Mouse (Mus musculus): ENCODE results near the gene Lcor. TPM values are rescaled to one million over a fixed set of nuclear protein-coding genes. Genes with fewer than 3 reads are reported as not detected.

The Lcor gene
- total RNA-seq (2021): 19.0 and 19.1 TPM in 2 replicates
- long read RNA-seq, full-length matches to known transcripts: 3 of 13 reads
- long read RNA-seq, partial matches to known transcripts: 1 of 13 reads
- long read RNA-seq, other reads (novel, unspliced or antisense): 9 of 13 reads

- DNase-seq: peak; percentile 86
Observed at GRCm38 (mm10) chr19:41482190-41482908, at the start of gene Lcor. Gene Lcor (plus strand): TSS chr19:41482637.

DNA sequence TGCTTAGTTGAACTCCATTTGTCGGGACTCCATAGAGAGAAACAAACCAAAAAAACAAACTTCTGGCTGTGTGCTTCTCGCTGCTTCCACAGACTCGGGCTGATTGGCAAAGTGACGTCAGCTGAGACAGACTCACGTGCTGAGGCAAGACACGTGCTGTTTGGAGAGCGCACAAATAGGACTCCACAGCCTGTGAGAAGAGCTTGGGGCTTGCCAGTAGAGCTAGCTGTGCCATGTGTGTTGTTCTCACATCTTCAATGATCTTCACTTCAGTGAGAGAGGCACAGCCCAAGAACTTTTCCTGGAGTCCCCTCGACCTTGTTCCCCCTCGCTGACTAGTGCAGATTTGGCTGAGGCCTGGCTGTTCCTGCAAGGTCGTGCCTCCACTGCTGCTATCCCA, 47.1 kb upstream of the Lcor start:
- DNase-seq: no peak

DNA sequence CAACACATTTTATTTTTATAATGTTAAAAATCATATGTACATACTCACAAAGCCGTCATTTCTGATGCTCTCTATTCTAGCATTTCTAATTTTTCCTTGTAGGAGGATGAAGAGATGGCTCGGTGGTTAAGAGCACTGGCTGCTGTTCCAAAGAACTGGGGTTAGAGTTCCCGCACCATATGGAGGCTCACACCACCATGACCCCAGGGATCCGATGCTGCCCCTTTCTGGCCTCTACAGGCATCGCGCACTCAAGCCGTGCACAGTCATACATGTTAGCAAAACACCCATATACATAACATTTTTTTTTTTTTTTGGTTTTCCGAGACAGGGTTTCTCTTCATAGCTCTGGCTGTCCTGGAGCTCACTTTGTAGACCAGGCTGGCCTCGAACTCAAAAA, 46.0 kb upstream of the Lcor start:
- DNase-seq: no peak

GRCm38 (mm10) chr19:41438953-41439352, 43.5 kb upstream of the Lcor start:
- no peak for DNase-seq

- DNase-seq: no peak
Observed at GRCm38 (mm10) chr19:41441446-41441845, 41.0 kb upstream of the Lcor start.

- no peak for DNase-seq
Observed at GRCm38 (mm10) chr19:41441911-41442607, 40.4 kb upstream of the Lcor start.

- DNase-seq: peak; percentile 77
Observed at GRCm38 (mm10) chr19:41442608-41442969, 39.8 kb upstream of the Lcor start.

- DNase-seq: no peak
Observed at GRCm38 (mm10) chr19:41444491-41444890, 37.9 kb upstream of the Lcor start.

GRCm38 (mm10) chr19:41445013-41445610, 37.3 kb upstream of the Lcor start:
- DNase-seq: no peak

DNA sequence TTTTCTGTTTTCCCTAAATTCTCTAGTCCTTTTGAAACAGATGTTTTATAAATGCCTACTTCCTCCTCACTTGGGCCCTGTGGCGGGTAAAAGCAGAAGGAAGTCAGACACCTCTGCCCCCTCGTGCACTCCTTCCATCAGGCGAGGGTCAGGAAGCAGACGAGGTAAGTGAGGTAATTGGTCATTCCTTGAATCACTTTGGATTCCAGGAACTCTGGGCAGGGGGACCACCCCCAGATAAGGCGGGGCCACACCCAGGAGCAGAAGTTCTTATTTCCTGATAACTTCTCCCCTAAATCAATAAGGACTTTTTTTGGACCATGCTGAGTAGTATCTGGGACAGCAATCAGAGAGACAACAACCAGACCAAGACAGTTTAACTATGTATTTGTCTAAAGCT, 36.7 kb upstream of the Lcor start:
- DNase-seq: no peak

- no peak for DNase-seq
Observed at GRCm38 (mm10) chr19:41447166-41447565, 35.3 kb upstream of the Lcor start.

DNA sequence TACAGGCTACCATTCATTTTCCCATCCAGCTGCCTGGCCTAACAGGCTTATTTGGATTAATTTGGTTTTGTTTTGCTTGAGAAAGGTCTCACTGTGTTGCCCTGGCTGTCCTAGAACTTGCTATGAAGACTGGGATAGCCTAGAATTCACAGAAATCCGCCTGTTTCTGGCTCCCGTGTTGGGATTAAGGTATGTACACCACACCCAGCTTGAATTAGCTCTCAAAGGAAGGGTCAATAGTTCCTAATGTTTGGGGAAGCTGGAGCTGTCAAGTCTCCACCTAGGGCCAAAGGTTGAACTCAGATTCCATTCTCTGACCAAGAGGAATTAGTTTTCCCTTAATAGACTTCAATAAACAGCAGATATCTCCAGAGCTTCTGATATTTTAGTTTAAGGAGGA, 34.7 kb upstream of the Lcor start:
- DNase-seq: no peak

DNA sequence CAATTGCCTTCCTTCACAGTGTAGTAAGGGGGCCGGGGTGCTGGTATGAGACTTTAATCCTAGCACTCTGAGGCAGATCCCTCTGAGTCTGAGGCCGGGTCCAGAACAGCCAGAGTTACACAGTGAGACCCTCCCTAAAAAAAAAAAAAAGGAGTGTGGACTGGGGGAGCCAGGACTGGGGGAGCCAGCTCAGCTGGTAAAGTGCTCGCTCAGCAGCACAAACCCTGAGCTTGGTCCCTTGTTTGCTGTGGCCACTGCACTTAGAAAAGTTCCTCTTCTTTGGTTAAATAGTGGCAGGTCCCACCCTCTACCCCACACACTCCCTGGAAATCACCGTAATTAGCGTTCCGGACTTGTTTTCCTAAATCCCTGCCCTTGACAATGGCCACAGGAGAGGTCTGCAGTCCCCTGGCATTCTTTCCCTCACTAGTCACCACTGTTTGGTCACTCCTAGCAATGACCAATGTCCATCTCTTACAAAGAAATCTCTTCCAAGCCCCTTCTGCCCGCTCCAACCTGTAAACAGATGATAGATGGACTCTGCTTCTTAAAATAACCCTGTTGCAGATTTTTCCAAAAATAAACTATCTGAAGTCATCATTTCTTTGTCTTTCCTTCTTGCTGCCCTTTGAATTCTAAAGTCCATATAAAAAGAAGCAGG, 32.9 kb upstream of the Lcor start:
- no peak for DNase-seq

DNA sequence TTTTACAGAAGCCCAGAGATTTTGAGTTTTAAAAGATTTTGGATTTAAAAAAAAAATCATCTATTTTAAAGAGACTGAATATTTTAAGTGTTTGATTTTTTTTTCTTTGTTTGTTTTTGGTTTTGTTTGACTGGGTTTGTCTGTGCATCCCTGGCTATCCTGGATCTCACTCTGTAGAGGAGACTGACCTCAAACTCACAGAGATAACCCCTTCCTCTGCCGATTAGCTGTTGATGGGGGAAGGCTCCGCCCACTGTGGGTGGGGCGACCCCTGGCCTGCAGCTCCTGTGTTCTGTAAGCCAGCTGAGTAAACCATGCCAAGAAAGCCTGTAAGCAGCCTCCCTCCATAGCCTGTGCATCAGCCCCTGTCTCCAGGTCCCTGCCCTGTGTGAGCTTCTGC, 30.3 kb upstream of the Lcor start:
- DNase-seq: no peak

DNA sequence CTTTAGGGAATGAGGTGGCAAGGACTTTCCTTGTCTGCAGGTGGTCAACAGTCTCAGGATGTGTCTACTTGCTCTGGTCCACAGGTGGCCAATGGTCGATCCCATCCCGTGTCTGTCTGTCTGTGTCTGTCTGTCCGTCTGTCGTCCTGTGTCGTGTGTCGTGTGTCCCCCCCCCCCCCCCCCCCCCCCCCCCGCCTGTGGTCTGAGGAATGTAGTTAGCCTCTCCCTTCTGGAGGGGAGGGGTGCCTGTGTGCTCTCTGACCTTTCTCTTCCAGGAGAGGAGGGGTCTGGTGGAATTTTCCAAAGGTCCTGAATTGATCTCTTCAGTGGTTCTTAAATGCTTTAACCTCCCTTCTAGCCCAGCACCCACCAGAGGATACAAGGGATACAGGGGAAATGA, 27.8 kb upstream of the Lcor start:
- no peak for DNase-seq

- DNase-seq: peak; percentile 68
Observed at GRCm38 (mm10) chr19:41455091-41455626, 27.3 kb upstream of the Lcor start.

- DNase-seq: no peak
Observed at GRCm38 (mm10) chr19:41457181-41457580, 25.3 kb upstream of the Lcor start.

GRCm38 (mm10) chr19:41462166-41462735, 20.2 kb upstream of the Lcor start:
- DNase-seq: no peak

DNA sequence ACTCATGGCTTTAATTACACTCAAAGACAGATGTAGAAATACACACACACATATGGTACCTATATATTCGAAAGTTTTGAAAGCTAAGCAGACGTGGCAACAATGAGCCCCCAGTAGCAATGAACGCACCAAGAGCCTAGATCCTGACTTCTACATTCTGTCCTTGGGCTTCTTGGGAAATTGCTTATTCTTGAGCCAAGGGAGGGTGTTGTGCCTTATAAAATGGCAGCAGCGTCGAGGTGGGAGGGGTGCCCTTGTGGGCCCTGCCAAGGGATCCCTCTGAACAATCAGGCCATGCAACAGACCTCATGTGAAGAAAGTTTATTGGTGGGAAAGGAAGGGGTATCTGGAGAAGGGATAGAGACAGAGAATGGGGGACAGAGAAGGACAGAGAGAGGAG, 18.6 kb upstream of the Lcor start:
- DNase-seq: no peak

- DNase-seq: no peak
Observed at GRCm38 (mm10) chr19:41466475-41466874, 16.0 kb upstream of the Lcor start.

GRCm38 (mm10) chr19:41473566-41474135, 8.8 kb upstream of the Lcor start:
- no peak for DNase-seq

- DNase-seq: no peak
Observed at GRCm38 (mm10) chr19:41474943-41475342, 7.5 kb upstream of the Lcor start.

Measured in adrenal gland, postnatal 25 days (tissue).